Mouse (Mus musculus): ENCODE data around the gene Mtx2.
A peak's percentile ranks its signal among the peaks of the same experiment; 100 is the strongest.

Mtx2 gene

DNA sequence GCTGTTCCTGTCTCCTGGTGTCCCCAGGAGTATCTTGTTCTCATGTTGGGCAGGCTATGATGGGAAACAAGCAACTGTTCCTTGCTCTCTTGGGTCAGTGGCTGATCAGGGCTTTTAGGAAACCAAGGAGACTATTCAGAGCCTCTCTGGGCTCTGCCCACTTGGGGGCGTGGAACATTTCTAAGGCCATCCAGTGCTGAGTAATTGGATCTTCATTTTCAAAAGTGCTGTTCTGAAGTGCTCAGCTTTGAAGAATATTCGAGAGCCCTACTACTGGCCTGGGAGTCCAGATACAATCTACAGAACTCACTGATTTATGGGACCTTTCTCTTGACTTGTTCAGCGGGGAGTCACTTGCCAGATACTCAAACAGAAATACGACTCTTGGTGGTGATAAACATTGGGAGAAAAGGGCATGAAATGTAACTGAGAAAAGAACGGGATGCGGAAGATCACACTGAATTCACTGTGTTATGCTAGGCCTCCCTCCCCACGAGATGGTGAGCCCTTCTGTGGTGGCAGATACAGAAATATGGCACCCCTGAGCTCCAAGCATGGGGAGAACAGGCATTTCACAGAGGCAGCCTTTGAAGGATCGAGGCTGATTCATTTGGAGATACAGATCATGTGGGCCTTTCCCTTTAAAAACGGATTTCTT, 92.4 kb downstream of the Mtx2 start:
- DNase-seq (ENCODE audit: low spot score in 2 of 2), result no peak

DNA sequence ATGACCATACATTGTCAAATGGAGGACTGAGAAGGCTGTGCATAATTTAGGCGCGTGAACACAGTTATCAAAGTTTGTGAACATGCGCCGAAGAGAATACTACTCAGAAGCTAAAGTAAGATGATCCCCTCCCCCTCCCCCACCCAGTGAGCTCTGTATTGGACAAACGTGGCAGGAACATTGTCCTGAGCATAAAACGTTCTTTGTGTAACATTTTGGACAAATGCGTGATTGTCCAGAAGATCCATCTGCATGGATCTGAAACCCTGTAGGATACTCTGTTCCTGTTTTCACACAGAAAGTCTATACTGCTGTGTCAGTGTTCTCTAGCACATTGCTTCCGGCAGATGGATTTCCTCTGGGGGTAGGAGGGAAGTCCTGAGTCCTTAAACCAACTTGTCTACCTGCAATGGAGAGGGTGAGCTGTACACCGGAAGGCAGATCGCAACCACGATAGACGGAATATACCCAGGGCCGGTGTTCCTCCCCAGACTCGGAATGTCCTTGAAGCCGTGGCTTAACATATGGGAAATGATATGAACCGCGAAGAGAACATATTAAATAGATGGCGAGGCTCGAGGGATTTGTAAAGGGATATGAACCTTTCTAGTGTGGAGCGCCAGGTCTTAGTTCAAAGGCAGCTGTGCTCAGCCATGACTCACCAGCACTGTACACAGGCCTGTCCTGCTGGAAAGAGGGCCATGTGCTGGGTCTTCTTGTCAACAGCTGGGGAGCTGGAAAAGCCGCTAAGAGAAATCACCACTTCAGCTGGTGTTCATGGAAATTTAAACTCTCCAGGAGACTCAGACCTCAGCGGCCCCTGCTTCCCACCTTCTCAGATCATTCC, 100.6 kb downstream of the Mtx2 start:
- peak in 1 of 2 experiments; percentile 1 for DNase-seq (ENCODE audit: low spot score in 2 of 2)
